Mouse (Mus musculus) G1E (cell line): ENCODE measurements around the gene Gabbr2. TPM values are rescaled to one million over a fixed set of nuclear protein-coding genes. Genes with fewer than 3 reads are reported as not detected.

Experiments used
- ATAC-seq: 2 replicates; pipeline ENCODE4 v1.8.0; 2016; ENCODE audit warnings: mild to moderate bottlenecking; ENCODE audit not compliant: insufficient number of reproducible peaks, poor library complexity, low FRiP score, severe bottlenecking; ENCODE audit errors: extremely low read depth
- DNase-seq: peaks from one replicate; pipeline ENCODE4 v3.0.0; 2012; ENCODE audit warnings: low spot score
- H3K27me3 ChIP-seq: 2 replicates; pipeline ENCODE4 v1.6.1; 2012; ENCODE audit warnings: mild to moderate bottlenecking, low read length, inconsistent platforms; ENCODE audit not compliant: insufficient read depth
- H3K36me3 ChIP-seq: replicated peaks from 2 replicates; pipeline ENCODE3; 2012; ENCODE audit warnings: mild to moderate bottlenecking, inconsistent platforms
- H3K4me1 ChIP-seq: 2 replicates; pipeline ENCODE4 v1.6.1; 2012; ENCODE audit warnings: low read depth, low read length, inconsistent platforms, mixed read lengths; ENCODE audit not compliant: insufficient read depth
- H3K4me3 ChIP-seq: 2 replicates; pipeline ENCODE4 v1.5.1; 2012; ENCODE audit warnings: low read depth, mild to moderate bottlenecking, inconsistent platforms, low read length, moderate library complexity, mixed read lengths
- H3K9me3 ChIP-seq: replicated peaks from 2 replicates; pipeline ENCODE4 v1.6.1; 2012; ENCODE audit warnings: inconsistent platforms
- CTCF ChIP-seq: IDR thresholded peaks from 2 replicates; pipeline ENCODE4 v1.5.1; 2012; ENCODE audit warnings: low read depth, low read length, inconsistent platforms, mixed read lengths
- GATA1 ChIP-seq: IDR thresholded peaks from 2 replicates; pipeline ENCODE4 v1.6.1; 2012; ENCODE audit warnings: borderline replicate concordance, low read length, inconsistent platforms, mixed read lengths
- GATA2 ChIP-seq: IDR thresholded peaks from 2 replicates; pipeline ENCODE4 v1.6.1; 2012; ENCODE audit warnings: low read depth, low read length, inconsistent platforms, borderline replicate concordance
- POLR2AphosphoS5 ChIP-seq: IDR thresholded peaks from 2 replicates; pipeline ENCODE4 v1.6.1; 2012; ENCODE audit warnings: low read depth, low read length, inconsistent platforms; ENCODE audit not compliant: insufficient replicate concordance
- TAL1 ChIP-seq: conservative IDR thresholded peaks from 2 replicates; pipeline ENCODE4 v1.6.1; 2012; ENCODE audit warnings: low read depth, low read length, inconsistent platforms, mixed read lengths
- polyA plus RNA-seq: library from polyadenylated mRNA; stranded (reverse); fragments of >175 nt; gene quantifications from 2 replicates; pipeline ENCODE4 v1.2.3, GENCODE M21; 2012
- total RNA-seq, 2 experiments: library from RNA; stranded (forward) in 1 of 2; stranded (reverse) in 1 of 2; fragments of 200-1000 nt in 1 of 2; fragments of >200 nt in 1 of 2; fragmentation: Nextera tagmentation in 1 of 2; gene quantifications; 2 replicates each; pipeline ENCODE4 v1.2.3; 2014 to 2017

Gabbr2 gene
- total and polyA plus RNA-seq, 3 experiments, result 0.05 TPM; not detected in 2

- DNase-seq (no peak), ATAC-seq (no peak)
- Histone ChIP-seq H3K4me3 (no peak overlapping the region), H3K36me3 (no peaks in the 10 kb centered on the region), H3K27me3 (no peaks in the 10 kb centered on the region), H3K9me3 (peaks cover 76% of the 10 kb centered on the region), H3K4me1 (no peaks in the 10 kb centered on the region; the same call in 1 of the 2 replicates)
- TF ChIP-seq GATA1 (no peak), POLR2AphosphoS5 (no peak), TAL1 (no peak), CTCF (no peak), GATA2 (no peak)
These were observed 196.0 kb downstream of the Gabbr2 start for GRCm38 (mm10) chr4:46795707-46796106.

- no peaks in the 10 kb centered on the region for H3K27me3 ChIP-seq
These were observed 197.1 kb downstream of the Gabbr2 start for GRCm38 (mm10) chr4:46794583-46794982.

GRCm38 (mm10) chr4:46792280-46793026, 199.2 kb downstream of the Gabbr2 start:
- TF ChIP-seq TAL1 (no peak), CTCF (no peak), GATA1 (no peak), GATA2 (no peak), POLR2AphosphoS5 (no peak)
- Histone ChIP-seq H3K4me3 (no peak overlapping the region), H3K36me3 (no peaks in the 10 kb centered on the region), H3K27me3 (no peaks in the 10 kb centered on the region), H3K9me3 (peaks cover 76% of the 10 kb centered on the region), H3K4me1 (no peaks in the 10 kb centered on the region)
- no peak for DNase-seq
- ATAC-seq, result no peak

More at GRCm38 (mm10) chr4:46794583-46794982, 197.1 kb downstream of the Gabbr2 start:
- DNase-seq (no peak), ATAC-seq (no peak)
- TF ChIP-seq TAL1 (no peak), POLR2AphosphoS5 (no peak), GATA2 (no peak), GATA1 (no peak), CTCF (no peak)
- no peaks in the 10 kb centered on the region for H3K36me3 ChIP-seq
- H3K9me3 ChIP-seq, result peaks cover 79% of the 10 kb centered on the region
- H3K4me1 ChIP-seq, result no peaks in the 10 kb centered on the region; the same call in 1 of the 2 replicates
- H3K4me3 ChIP-seq, result no peak overlapping the region

- ATAC-seq (no peak), DNase-seq (no peak)
- no peak overlapping the region for H3K4me3 ChIP-seq
- H3K27me3 ChIP-seq, result no peaks in the 10 kb centered on the region
- no peaks in the 10 kb centered on the region for H3K36me3 ChIP-seq
- TF ChIP-seq POLR2AphosphoS5, result no peak
- no peak for TF ChIP-seq GATA1
- no peak for TF ChIP-seq CTCF
- no peak for TF ChIP-seq TAL1
- TF ChIP-seq GATA2, result no peak
- H3K9me3 ChIP-seq, result peaks cover 80% of the 10 kb centered on the region
- H3K4me1 ChIP-seq, result no peaks in the 10 kb centered on the region
These were observed 200.3 kb downstream of the Gabbr2 start for GRCm38 (mm10) chr4:46791268-46791951.

GRCm38 (mm10) chr4:46790609-46791267, 200.9 kb downstream of the Gabbr2 start:
- no peak overlapping the region for H3K4me3 ChIP-seq
- no peak for TF ChIP-seq POLR2AphosphoS5
- TF ChIP-seq CTCF, result no peak
- no peak for TF ChIP-seq TAL1
- TF ChIP-seq GATA1, result no peak
- no peak for TF ChIP-seq GATA2
- peaks cover 80% of the 10 kb centered on the region for H3K9me3 ChIP-seq
- H3K4me1 ChIP-seq, result no peaks in the 10 kb centered on the region
- no peak for DNase-seq
- H3K27me3 ChIP-seq, result no peaks in the 10 kb centered on the region
- no peak for ATAC-seq
- H3K36me3 ChIP-seq, result no peaks in the 10 kb centered on the region

GRCm38 (mm10) chr4:46784430-46785049, 207.1 kb downstream of the Gabbr2 start:
- H3K9me3 ChIP-seq, result peaks cover 80% of the 10 kb centered on the region
- no peaks in the 10 kb centered on the region for H3K36me3 ChIP-seq
- ATAC-seq, result no peak
- H3K27me3 ChIP-seq, result no peaks in the 10 kb centered on the region
- DNase-seq, result no peak
- no peaks in the 10 kb centered on the region for H3K4me1 ChIP-seq
- no peak for TF ChIP-seq CTCF
- no peak for TF ChIP-seq POLR2AphosphoS5
- TF ChIP-seq GATA2, result no peak
- TF ChIP-seq GATA1, result no peak
- TF ChIP-seq TAL1, result no peak
- no peak overlapping the region for H3K4me3 ChIP-seq
